Mouse (Mus musculus) myocyte (in vitro differentiated cells): ENCODE measurements around the gene Tmem238. TPM values are rescaled to one million over a fixed set of nuclear protein-coding genes. Genes with fewer than 3 reads are reported as not detected.

ENCODE experiments used
- H3K27me3 ChIP-seq: one replicate; pipeline ENCODE4 v1.6.1; 2011; ENCODE audit not compliant: control insufficient read depth, insufficient read depth, insufficient read length
- H3K36me3 ChIP-seq: one replicate; pipeline ENCODE4 v1.6.1; 2011; ENCODE audit not compliant: control insufficient read depth, insufficient read depth
- H3K4me2 ChIP-seq: one replicate; pipeline ENCODE4 v1.6.1; 2011; ENCODE audit warnings: low read depth, control low read depth
- H3K4me3 ChIP-seq: one replicate; pipeline ENCODE4 v1.5.1; 2011; ENCODE audit warnings: mild to moderate bottlenecking, control low read depth, moderate library complexity
- H3K79me2 ChIP-seq: one replicate; pipeline ENCODE4 v1.6.1; 2011; ENCODE audit not compliant: control insufficient read depth, insufficient read depth
- H3ac ChIP-seq: one replicate; pipeline ENCODE4 v1.6.1; 2011; ENCODE audit not compliant: control insufficient read depth, insufficient read length
- CEBPB ChIP-seq: IDR thresholded peaks from 2 replicates; pipeline ENCODE4 v1.6.1; 2011; ENCODE audit warnings: mild to moderate bottlenecking, moderate library complexity; ENCODE audit not compliant: poor library complexity, insufficient read depth, severe bottlenecking
- E2F4 ChIP-seq: IDR thresholded peaks from one replicate; pipeline ENCODE4 v1.6.1; 2011; ENCODE audit warnings: mild to moderate bottlenecking, control low read depth, moderate library complexity; ENCODE audit not compliant: insufficient read depth
- MAX ChIP-seq: IDR thresholded peaks from one replicate; pipeline ENCODE4 v1.6.1; 2011; ENCODE audit warnings: low read depth, mild to moderate bottlenecking, control low read depth
- MYOD1 ChIP-seq, 3 experiments: IDR thresholded peaks; one replicate each; pipeline ENCODE4 v1.6.1; 2011; ENCODE audit warnings: control low read depth in 2 of 3, low read depth in 2 of 3, mild to moderate bottlenecking in 2 of 3, moderate library complexity in 1 of 3; ENCODE audit not compliant: insufficient read length in 2 of 3, control insufficient read depth in 1 of 3
- MYOG ChIP-seq, 3 experiments: IDR thresholded peaks; one replicate each; pipeline ENCODE4 v1.6.1; 2011; ENCODE audit warnings: control low read depth in 2 of 3, low read depth in 2 of 3, mild to moderate bottlenecking in 2 of 3; ENCODE audit not compliant: insufficient read length in 2 of 3, control insufficient read depth in 1 of 3, insufficient read depth in 1 of 3
- POLR2A ChIP-seq: IDR thresholded peaks from one replicate; pipeline ENCODE4 v1.6.1; 2011; ENCODE audit warnings: low read depth, mild to moderate bottlenecking, control low read depth, moderate library complexity; ENCODE audit not compliant: insufficient read length
- POLR2AphosphoS2 ChIP-seq: IDR thresholded peaks from one replicate; pipeline ENCODE4 v1.6.1; 2011; ENCODE audit warnings: low read depth, control low read depth; ENCODE audit not compliant: insufficient read length
- REST ChIP-seq: IDR thresholded peaks from one replicate; pipeline ENCODE4 v1.6.1; 2011; ENCODE audit warnings: mild to moderate bottlenecking, control low read depth, moderate library complexity; ENCODE audit not compliant: insufficient read depth, insufficient read length
- SRF ChIP-seq: IDR thresholded peaks from one replicate; pipeline ENCODE4 v1.6.1; 2011; ENCODE audit warnings: low read depth; ENCODE audit not compliant: control insufficient read depth, insufficient read length
- TCF12 ChIP-seq: IDR thresholded peaks from one replicate; pipeline ENCODE4 v1.6.1; 2011; ENCODE audit warnings: mild to moderate bottlenecking, control low read depth; ENCODE audit not compliant: poor library complexity, insufficient read depth, severe bottlenecking
- TCF3 ChIP-seq: IDR thresholded peaks from one replicate; pipeline ENCODE4 v1.6.1; 2011; ENCODE audit warnings: low read depth, control low read depth; ENCODE audit not compliant: insufficient read length
- USF1 ChIP-seq: IDR thresholded peaks from one replicate; pipeline ENCODE4 v1.6.1; 2011; ENCODE audit warnings: low read depth, mild to moderate bottlenecking, control low read depth, moderate library complexity
- polyA plus RNA-seq: library from polyadenylated mRNA; unstranded; fragments of >200 nt; fragmentation: generic; extraction: Trizol; gene quantifications from one replicate; pipeline ENCODE4 v1.2.1, GENCODE M21; 2012; ENCODE audit warnings: missing spikeins

The Tmem238 gene
- polyA plus RNA-seq, 1 experiment: 7.1 TPM

- H3K4me3 ChIP-seq: no peak overlapping the region
Observed at GRCm38 (mm10) chr7:4746326-4746980, 43.0 kb downstream of the Tmem238 start.

GRCm38 (mm10) chr7:4744886-4745285 lies 44.6 kb downstream of the Tmem238 start:
- Histone ChIP-seq H3K4me2 (no peak overlapping the region), H3ac (no peak overlapping the region), H3K4me3 (no peak overlapping the region), H3K36me3 (no peaks in the 10 kb centered on the region), H3K79me2 (peaks cover 5% of the 10 kb centered on the region), H3K27me3 (no peaks in the 10 kb centered on the region)
- no peak for TF ChIP-seq MYOD1 (IDR thresholded peaks at IDR 0.05; ENCODE audit: control insufficient read depth in 1 of 3, insufficient read length in 2 of 3, low read depth in 2 of 3)
- TF ChIP-seq MYOG (IDR thresholded peaks at IDR 0.05; ENCODE audit: control insufficient read depth in 1 of 3, insufficient read depth in 1 of 3, insufficient read length in 2 of 3, low read depth in 2 of 3): no peak
- TF ChIP-seq CEBPB: no peak
- TF ChIP-seq POLR2AphosphoS2: no peak
- no peak for TF ChIP-seq USF1
- TF ChIP-seq TCF12: no peak
- TF ChIP-seq SRF: no peak
- TF ChIP-seq REST: no peak
- TF ChIP-seq POLR2A: no peak
- TF ChIP-seq TCF3: no peak
- no peak for TF ChIP-seq MAX
- no peak for TF ChIP-seq E2F4

More at GRCm38 (mm10) chr7:4746326-4746980, 43.0 kb downstream of the Tmem238 start:
- Histone ChIP-seq H3K79me2 (no peaks in the 10 kb centered on the region), H3K27me3 (no peaks in the 10 kb centered on the region), H3K36me3 (no peaks in the 10 kb centered on the region), H3ac (no peak overlapping the region), H3K4me2 (no peak overlapping the region)
- TF ChIP-seq E2F4 (no peak), CEBPB (no peak), POLR2AphosphoS2 (no peak), TCF12 (no peak), USF1 (no peak), POLR2A (no peak), MYOG (IDR thresholded peaks at IDR 0.05; ENCODE audit: control insufficient read depth in 1 of 3, insufficient read depth in 1 of 3, insufficient read length in 2 of 3, low read depth in 2 of 3) (no peak), MYOD1 (IDR thresholded peaks at IDR 0.05; ENCODE audit: control insufficient read depth in 1 of 3, insufficient read length in 2 of 3, low read depth in 2 of 3) (no peak), TCF3 (no peak), SRF (no peak), REST (no peak), MAX (no peak)

GRCm38 (mm10) chr7:4743354-4743753 lies 46.1 kb downstream of the Tmem238 start:
- Histone ChIP-seq H3K79me2 (peaks cover 5% of the 10 kb centered on the region), H3K27me3 (no peaks in the 10 kb centered on the region), H3K36me3 (no peaks in the 10 kb centered on the region), H3ac (no peak overlapping the region), H3K4me2 (no peak overlapping the region), H3K4me3 (no peak overlapping the region)
- no peak for TF ChIP-seq MYOD1 (IDR thresholded peaks at IDR 0.05; ENCODE audit: control insufficient read depth in 1 of 3, insufficient read length in 2 of 3, low read depth in 2 of 3)

GRCm38 (mm10) chr7:4742482-4742819 lies 47.0 kb downstream of the Tmem238 start:
- no peak overlapping the region for H3K4me2 ChIP-seq
- no peak for TF ChIP-seq MYOD1 (IDR thresholded peaks at IDR 0.05; ENCODE audit: control insufficient read depth in 1 of 3, insufficient read length in 2 of 3, low read depth in 2 of 3)
- TF ChIP-seq POLR2A: no peak
- TF ChIP-seq TCF12: no peak
- no peak for TF ChIP-seq POLR2AphosphoS2

GRCm38 (mm10) chr7:4741672-4742481 lies 47.6 kb downstream of the Tmem238 start:
- Histone ChIP-seq H3K4me3 (peak overlapping the region; percentile 72), H3K27me3 (no peaks in the 10 kb centered on the region), H3K79me2 (peaks cover 5% of the 10 kb centered on the region), H3K4me2 (peak overlapping the region; percentile 95), H3ac (no peak overlapping the region), H3K36me3 (no peaks in the 10 kb centered on the region)
- TF ChIP-seq POLR2AphosphoS2: no peak
- no peak for TF ChIP-seq MYOD1 (IDR thresholded peaks at IDR 0.05; ENCODE audit: control insufficient read depth in 1 of 3, insufficient read length in 2 of 3, low read depth in 2 of 3)
- no peak for TF ChIP-seq USF1
- TF ChIP-seq TCF3: no peak
- no peak for TF ChIP-seq TCF12
- no peak for TF ChIP-seq CEBPB
- TF ChIP-seq MAX: no peak
- no peak for TF ChIP-seq MYOG (IDR thresholded peaks at IDR 0.05; ENCODE audit: control insufficient read depth in 1 of 3, insufficient read depth in 1 of 3, insufficient read length in 2 of 3, low read depth in 2 of 3)
- TF ChIP-seq E2F4: no peak
- no peak for TF ChIP-seq REST
- TF ChIP-seq SRF: no peak
- TF ChIP-seq POLR2A: no peak

More at GRCm38 (mm10) chr7:4742482-4742819, 47.0 kb downstream of the Tmem238 start:
- Histone ChIP-seq H3K4me3 (no peak overlapping the region), H3K79me2 (peaks cover 5% of the 10 kb centered on the region), H3K27me3 (no peaks in the 10 kb centered on the region), H3ac (no peak overlapping the region), H3K36me3 (no peaks in the 10 kb centered on the region)
